ENCODE assay signal across 18 mouse cellular contexts in the genomic region with DNA sequence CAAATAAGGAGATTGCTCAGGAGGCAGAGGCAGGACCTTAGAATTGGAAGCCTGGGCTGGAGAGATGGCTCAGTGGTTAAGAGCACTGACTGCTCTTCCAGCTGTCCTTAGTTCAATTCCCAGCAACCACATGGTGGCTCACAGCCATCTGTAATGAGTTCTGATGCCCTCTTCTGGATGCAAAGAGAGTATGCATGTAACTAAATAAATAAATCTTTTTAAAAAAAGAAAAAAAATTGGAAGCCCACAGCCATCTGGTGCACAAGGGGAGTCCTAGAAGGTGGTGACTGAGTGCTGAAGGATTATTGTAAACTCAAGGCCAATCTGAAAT. TPM values are rescaled to one million over a fixed set of nuclear protein-coding genes. Genes with fewer than 3 reads are reported as not detected.
A peak's percentile ranks its signal among the peaks of the same experiment; 100 is the strongest.
DNase-seq lines count a peak whose midpoint lies in the region; TF ChIP-seq lines count a peak whose summit lies in the region.
"Had no signal": no experiment of that assay in that cellular context is flagged by ENCODE, and none has a peak within 500 bp of the region (broad histone marks: within the 10 kb centered on the region; RNA-seq: fewer than 3 reads in every experiment).

No protein-coding gene starts in this region.

- intact Hi-C loops in left cerebral cortex, adult 2 months (cut with DNase I), result no loop called here

- DNase-seq in left cerebral cortex, adult 2 months (ENCODE audit: extremely low spot score in 1 of 2, low spot score in 2 of 2), result no peak
- DNase-seq in left cerebral cortex, adult 8-10 months (ENCODE audit: low spot score in 2 of 2), result no peak
- no peak for DNase-seq in ES-E14 (ENCODE audit: low read depth, low spot score)
- DNase-seq in retina, embryonic 14.5 days (ENCODE audit: low spot score), result peak; percentile 16
- no peak for DNase-seq in frontal cortex, adult 2 months (ENCODE audit: extremely low spot score in 1 of 2, low spot score in 1 of 2)
- no peak for DNase-seq in heart, adult 11 months
- DNase-seq: adrenal gland, adult 8-10 months; cerebellum, adult 8-10 months; gastrocnemius, postnatal 25 days; heart, postnatal 36 days; right cerebral cortex, postnatal 25 days; thymus, postnatal 14 days had no signal

- H3K9me3 ChIP-seq in ES-E14 (ENCODE audit: control insufficient read depth, insufficient read depth, low read depth, low read length), result no peaks in the 10 kb centered on the region
- H3K9me3 ChIP-seq: G1E; heart, embryonic 13.5 days; limb, embryonic 12.5 days; neural tube, embryonic 12.5 days had no signal

- H3K4me3 ChIP-seq in left cerebral cortex, adult 2 months, result no peak overlapping the region
- no peak overlapping the region for H3K4me3 ChIP-seq in C2C12 (ENCODE audit: insufficient read depth, poor library complexity, severe bottlenecking)
- no peak overlapping the region for H3K4me3 ChIP-seq in ES-E14 (ENCODE audit: insufficient read depth in 1 of 2, low read depth in 1 of 2, low read length in 2 of 2, poor library complexity in 1 of 2, severe bottlenecking in 1 of 2)
- H3K4me3 ChIP-seq: heart, embryonic 13.5 days; limb, embryonic 12.5 days; neural tube, embryonic 12.5 days had no signal

- H3K36me3 ChIP-seq in C2C12 (ENCODE audit: control insufficient read depth, insufficient read depth) (peaks cover 5% of the 10 kb centered on the region), ES-E14 (ENCODE audit: control insufficient read depth, insufficient read depth, low read length, poor library complexity, severe bottlenecking) (no peaks in the 10 kb centered on the region)
- H3K36me3 ChIP-seq: neural tube, embryonic 12.5 days had no signal

- peaks cover 12% of the 10 kb centered on the region for H3K79me3 ChIP-seq in C2C12 (ENCODE audit: low read depth)

- H3K9ac ChIP-seq in ES-E14 (ENCODE audit: insufficient read depth, low read depth, low read length, poor library complexity, severe bottlenecking), result no peak overlapping the region
- H3K9ac ChIP-seq: limb, embryonic 12.5 days; liver, embryonic 14.5 days; neural tube, embryonic 12.5 days had no signal

- in situ Hi-C loops in ES-E14 (cut with MboI; ENCODE audit: low sequenced_read_pairs in 2 of 2, unreplicated experiment in 2 of 2), result no loop called here

- H3K27me3 ChIP-seq in C2C12 (ENCODE audit: control insufficient read depth, insufficient read depth, insufficient read length), result no peaks in the 10 kb centered on the region
- H3K27me3 ChIP-seq: heart, embryonic 13.5 days; limb, embryonic 12.5 days; neural tube, embryonic 12.5 days had no signal

- H3ac ChIP-seq in C2C12 (ENCODE audit: control insufficient read depth, insufficient read length, low read depth), result no peak overlapping the region

- no peak overlapping the region for H3K27ac ChIP-seq in left cerebral cortex, adult 2 months
- H3K27ac ChIP-seq in ES-E14 (ENCODE audit: insufficient read depth, low read depth, low read length, poor library complexity, severe bottlenecking), result no peak overlapping the region; the same call in 1 of the 2 replicates
- H3K27ac ChIP-seq: heart, embryonic 13.5 days; limb, embryonic 12.5 days; liver, embryonic 14.5 days; neural tube, embryonic 12.5 days had no signal

- H3K4me1 ChIP-seq in ES-E14 (ENCODE audit: control insufficient read depth in 2 of 2, insufficient read depth in 2 of 2, low read length in 2 of 2, poor library complexity in 1 of 2), result peaks cover 4 to 12% of the 10 kb centered on the region in 2 experiments; a peak in 2 of 4 replicates

- H3K79me2 ChIP-seq in C2C12 (ENCODE audit: control insufficient read depth, insufficient read depth), result peaks cover 40% of the 10 kb centered on the region

- TF ChIP-seq CTCF in left cerebral cortex, adult 2 months (IDR thresholded peaks at IDR 0.05), result peak; percentile 23
- no peak for TF ChIP-seq CTCF in C2C12 (IDR thresholded peaks at IDR 0.05; ENCODE audit: control insufficient read depth, insufficient read depth, insufficient read length)

TF ChIP-seq in C2C12, 6 proteins besides CTCF, POLR2A, EP300 and RAD21:
- TF ChIP-seq MYOD1 (IDR thresholded peaks at IDR 0.05; ENCODE audit: control insufficient read depth, insufficient read length, low read depth) (no peak), MAX (IDR thresholded peaks at IDR 0.05) (peak; percentile 35), FOSL1 (IDR thresholded peaks at IDR 0.05; ENCODE audit: insufficient read depth, low read length, poor library complexity, severe bottlenecking) (no peak)

TF ChIP-seq in ES-E14, 5 proteins besides CTCF, POLR2A, EP300 and RAD21:
- TF ChIP-seq ZNF384 (IDR thresholded peaks at IDR 0.05; ENCODE audit: low read depth, low read length) (0 out of 2 replicates have a peak, but pooled peaks have one; percentile 41), CHD2 (IDR thresholded peaks at IDR 0.05; ENCODE audit: low read depth, low read length) (no peak)
TF ChIP-seq in ES-E14: peak in this region for 1.

RNA-seq across cellular contexts. Expression of a gene that starts 4.9 kb away (rescaled TPM):
- 100 to 1,000 TPM; 108 to 120 TPM for total RNA-seq in left cerebral cortex, adult 2 months (2021)
- total RNA-seq in left cerebral cortex, adult 8-10 months (2022), result 100 to 1,000 TPM; 114 to 121 (median 120) TPM
- 180 TPM for polyA plus RNA-seq in C2C12 (2012; fragmentation: generic; extraction: Trizol)
- 272 and 369 TPM in 2 replicates for total RNA-seq in ES-E14 (2012; rRNA removed)
- 76.4 and 80.7 TPM in 2 replicates for polyA plus RNA-seq in frontal cortex, adult 2 months (2012; rRNA removed)

RNA-seq across cellular contexts. Expression of a gene that starts 41.3 kb away (rescaled TPM):
- total RNA-seq in left cerebral cortex, adult 2 months (2021), result 10 to 100 TPM; 52.7 to 56.8 TPM
- total RNA-seq in left cerebral cortex, adult 8-10 months (2022), result 10 to 100 TPM; 54.8 to 63.2 (median 59.6) TPM
- polyA plus RNA-seq in C2C12 (2012; fragmentation: generic; extraction: Trizol), result 0.46 TPM
- total RNA-seq in ES-E14 (2012; rRNA removed), result 3.5 and 4.5 TPM in 2 replicates
- polyA plus RNA-seq in frontal cortex, adult 2 months (2012; rRNA removed), result 51.1 and 62.2 TPM in 2 replicates
